Mouse (Mus musculus) lung, embryonic 14.5 days (tissue): Measurements from ENCODE around the gene Bmyc. TPM values are rescaled to one million over a fixed set of nuclear protein-coding genes. Genes with fewer than 3 reads are reported as not detected.
A peak's percentile ranks its signal among the peaks of the same experiment; 100 is the strongest.
"Not testable (repeated sequence)": the region's sequence is repeated elsewhere in the genome, so short reads cannot be mapped to it uniquely, and the experiment has no call there.

Experiments
- ATAC-seq: fragments of 200-750 bp; cut with Nextera tagmentation; 2 replicates; pipeline ENCODE4 v1.8.0; 2017; ENCODE audit warnings: mild to moderate bottlenecking, moderate TSS enrichment, moderate library complexity; ENCODE audit not compliant: insufficient read depth
- DNase-seq: peaks from one replicate; pipeline ENCODE4 v3.0.0-alpha.2; 2015
- H3K27ac ChIP-seq: fragments of 300-500 bp; sonication (generic); 2 replicates; pipeline ENCODE4 v1.5.1; 2014; ENCODE audit warnings: low read depth, mild to moderate bottlenecking, moderate library complexity
- H3K27me3 ChIP-seq: fragments of 300-500 bp; sonication (generic); 2 replicates; pipeline ENCODE4 v1.6.1; 2014; ENCODE audit warnings: low read length, control low read depth; ENCODE audit not compliant: insufficient read depth
- H3K36me3 ChIP-seq: fragments of 300-500 bp; sonication (generic); 2 replicates; pipeline ENCODE4 v1.6.1; 2014; ENCODE audit warnings: control low read depth; ENCODE audit not compliant: insufficient read depth
- H3K4me1 ChIP-seq: fragments of 300-500 bp; sonication (generic); 2 replicates; pipeline ENCODE4 v1.6.1; 2014; ENCODE audit warnings: antibody characterized with exemption, control low read depth; ENCODE audit not compliant: insufficient read depth
- H3K4me2 ChIP-seq: fragments of 300-500 bp; sonication (generic); 2 replicates; pipeline ENCODE4 v1.6.1; 2014; ENCODE audit warnings: mild to moderate bottlenecking
- H3K4me3 ChIP-seq: fragments of 300-500 bp; sonication (generic); 2 replicates; pipeline ENCODE4 v1.5.1; 2014; ENCODE audit warnings: low read depth, low read length
- H3K9ac ChIP-seq: fragments of 300-500 bp; sonication (generic); 2 replicates; pipeline ENCODE4 v1.6.1; 2014
- H3K9me3 ChIP-seq: fragments of 300-500 bp; sonication (generic); 2 replicates; pipeline ENCODE4 v1.6.1; 2016; ENCODE audit warnings: low read depth, low read length, control low read depth
- CTCF ChIP-seq: IDR thresholded peaks from 2 replicates; pipeline ENCODE4 v1.5.1; 2016; ENCODE audit warnings: antibody characterized with exemption, low read depth
- WGBS: fragments of 180-500 bp; shearing (Covaris S2); extraction: QIAGEN DNeasy Blood & Tissue Kit; methylation state at CpG from one replicate; pipeline ENCODE4 v1.1.7; 2014; 5-methylcytosine and 5-hydroxymethylcytosine counted together
- polyA plus RNA-seq: library from polyadenylated mRNA; unstranded; fragments of >200 nt; fragmentation: Nextera tagmentation; extraction: Ambion mirVana; gene quantifications from 2 replicates; pipeline ENCODE4 v1.2.1, GENCODE M21; 2014

Bmyc gene
- polyA plus RNA-seq, 1 experiment from 2014 or later, result 71.9 TPM

DNA sequence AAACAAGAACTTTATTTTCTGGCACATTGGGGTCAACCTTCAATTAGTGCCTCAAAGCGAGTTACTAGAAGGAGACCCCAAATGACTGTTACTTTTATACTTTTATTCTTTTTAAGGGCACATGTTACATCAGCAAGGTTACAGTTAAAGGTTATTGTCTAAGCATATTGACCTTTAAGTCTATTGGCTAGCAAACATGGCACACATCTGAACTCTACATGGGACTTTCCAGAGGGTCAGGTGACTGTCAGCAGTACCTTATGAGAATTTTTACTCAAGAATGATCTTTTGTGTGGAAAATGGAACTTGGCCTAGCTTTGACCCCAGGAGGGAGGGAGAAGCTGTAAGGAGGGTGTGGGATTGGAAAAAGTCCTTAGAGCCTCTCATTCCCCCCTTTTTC, 40.0 kb upstream of the Bmyc start:
- ATAC-seq, result no peak
- Histone ChIP-seq H3K9me3 (no peaks in the 10 kb centered on the region), H3K4me3 (no peak overlapping the region), H3K27ac (no peak overlapping the region), H3K36me3 (no peaks in the 10 kb centered on the region), H3K27me3 (no peaks in the 10 kb centered on the region), H3K4me2 (no peak overlapping the region), H3K9ac (no peak overlapping the region), H3K4me1 (no peaks in the 10 kb centered on the region)
- 55% methylated on average over 1 of the region's 1 CpGs for WGBS
- DNase-seq, result no peak
- TF ChIP-seq CTCF, result no peak

GRCm38 (mm10) chr2:25676486-25676885, 30.1 kb upstream of the Bmyc start, which contains the start of gene Lcn6:
Lcn6 (plus strand) TSS chr2:25676786.
- Histone ChIP-seq H3K36me3 (no peaks in the 10 kb centered on the region), H3K9ac (no peak within 1 kb of the TSS), H3K4me2 (no peak within 1 kb of the TSS), H3K4me1 (no peaks in the 10 kb centered on the region), H3K27me3 (no peaks in the 10 kb centered on the region), H3K27ac (no peak within 1 kb of the TSS), H3K9me3 (no peaks in the 10 kb centered on the region), H3K4me3 (no peak within 1 kb of the TSS)
- TF ChIP-seq CTCF, result no peak
- DNase-seq (no peak), ATAC-seq (no peak)
- 86% methylated on average over 3 of the region's 3 CpGs for WGBS

- no peak for DNase-seq
- Histone ChIP-seq H3K36me3 (no peaks in the 10 kb centered on the region), H3K9ac (no peak overlapping the region), H3K4me2 (no peak overlapping the region), H3K27ac (no peak overlapping the region), H3K4me3 (no peak overlapping the region), H3K27me3 (no peaks in the 10 kb centered on the region), H3K9me3 (no peaks in the 10 kb centered on the region), H3K4me1 (no peaks in the 10 kb centered on the region)
- no peak for TF ChIP-seq CTCF
- WGBS, result 77% methylated on average over 6 of the region's 6 CpGs
- ATAC-seq, result no peak
Observed at GRCm38 (mm10) chr2:25679559-25679958, 27.0 kb upstream of the Bmyc start.

DNA sequence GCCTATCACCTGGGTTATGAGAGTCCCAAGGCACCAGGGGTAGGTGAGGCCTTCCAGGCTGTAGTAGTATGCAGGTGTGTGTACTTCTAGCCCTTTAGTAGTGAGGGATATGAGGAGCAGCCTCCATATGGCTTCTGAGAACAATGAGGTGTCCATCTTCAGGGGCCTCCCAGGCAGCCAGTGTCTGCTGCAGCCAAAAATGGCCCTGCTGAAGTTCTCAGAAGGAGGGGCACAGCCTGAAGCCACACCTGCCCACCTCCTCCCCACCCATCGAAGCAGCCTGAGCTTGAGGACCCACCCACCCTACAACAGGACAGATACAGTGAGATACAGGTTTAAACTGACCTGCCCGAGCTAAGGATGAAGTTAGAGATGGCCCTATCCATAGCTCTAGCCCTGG, 24.1 kb upstream of the Bmyc start, which contains the start of gene Lcn10:
Gene Lcn10 (plus strand): TSS at position 301 of the 400 bp plus-strand sequence.
- ATAC-seq, result no peak
- H3K36me3 ChIP-seq, result no peaks in the 10 kb centered on the region
- no peak within 1 kb of the TSS for H3K27ac ChIP-seq
- 58% methylated on average over 2 of the region's 2 CpGs for WGBS
- H3K9me3 ChIP-seq, result no peaks in the 10 kb centered on the region
- no peak within 1 kb of the TSS for H3K4me2 ChIP-seq
- H3K4me3 ChIP-seq, result no peak within 1 kb of the TSS
- no peak for TF ChIP-seq CTCF
- no peaks in the 10 kb centered on the region for H3K27me3 ChIP-seq
- H3K9ac ChIP-seq, result no peak within 1 kb of the TSS
- no peaks in the 10 kb centered on the region for H3K4me1 ChIP-seq
- DNase-seq, result no peak

- Histone ChIP-seq H3K9ac (no peak overlapping the region), H3K36me3 (no peaks in the 10 kb centered on the region), H3K4me3 (no peak overlapping the region), H3K27me3 (no peaks in the 10 kb centered on the region), H3K4me2 (no peak overlapping the region), H3K4me1 (no peaks in the 10 kb centered on the region), H3K27ac (no peak overlapping the region), H3K9me3 (no peaks in the 10 kb centered on the region)
- TF ChIP-seq CTCF, result 0 out of 2 replicates have a peak, but pooled peaks have one; percentile 4
- DNase-seq, result no peak
- WGBS, result 58% methylated on average over 3 of the region's 4 CpGs
- no peak for ATAC-seq
Observed at GRCm38 (mm10) chr2:25686941-25687340, 19.6 kb upstream of the Bmyc start.

DNA sequence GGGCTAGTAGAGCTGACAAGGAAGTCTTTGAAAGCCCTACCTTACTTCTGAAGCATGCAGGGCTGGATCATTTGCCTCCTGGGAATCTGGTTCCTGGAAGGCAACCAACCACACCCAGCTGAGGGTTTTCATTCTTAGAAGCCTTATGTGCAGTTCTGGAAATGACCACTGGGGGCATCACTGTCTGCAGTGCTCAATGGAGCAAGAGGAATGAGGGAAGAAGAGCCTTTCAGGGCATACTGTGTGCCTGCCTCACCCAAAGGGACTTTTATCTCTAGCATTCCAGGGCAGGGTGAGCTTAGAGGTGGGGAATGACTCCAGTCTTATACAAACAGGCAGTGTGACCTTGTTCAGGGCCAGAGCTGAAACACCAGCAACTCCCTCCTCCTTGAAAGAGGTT, 11.9 kb upstream of the Bmyc start:
- H3K9me3 ChIP-seq, result no peaks in the 10 kb centered on the region
- ATAC-seq, result no peak
- DNase-seq, result peak; percentile 84
- TF ChIP-seq CTCF, result peak; percentile 84
- no peak overlapping the region for H3K27ac ChIP-seq
- H3K4me1 ChIP-seq, result no peaks in the 10 kb centered on the region
- H3K9ac ChIP-seq, result no peak overlapping the region
- H3K4me3 ChIP-seq, result no peak overlapping the region
- H3K4me2 ChIP-seq, result no peak overlapping the region
- H3K27me3 ChIP-seq, result no peaks in the 10 kb centered on the region
- no peaks in the 10 kb centered on the region for H3K36me3 ChIP-seq

DNA sequence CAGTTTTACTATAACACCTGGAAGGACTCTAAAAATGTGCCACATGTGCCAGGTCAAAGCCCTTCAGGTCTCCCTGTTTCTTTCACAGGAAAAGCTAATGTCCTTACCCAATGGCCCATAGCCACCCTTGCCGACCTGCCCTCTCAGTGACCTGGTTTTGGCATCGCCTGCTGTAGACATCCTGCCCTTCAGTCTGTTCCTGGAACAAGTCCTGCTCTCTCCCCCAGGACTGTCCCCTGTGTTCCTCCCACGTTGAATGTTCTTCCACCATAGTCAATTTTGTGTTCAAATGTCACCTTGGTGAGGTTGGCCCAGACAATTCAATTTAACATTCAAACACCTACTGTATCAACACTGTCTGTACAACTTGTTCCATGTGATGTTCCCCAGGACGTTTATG, 9.6 kb upstream of the Bmyc start:
- TF ChIP-seq CTCF, result no peak

DNA sequence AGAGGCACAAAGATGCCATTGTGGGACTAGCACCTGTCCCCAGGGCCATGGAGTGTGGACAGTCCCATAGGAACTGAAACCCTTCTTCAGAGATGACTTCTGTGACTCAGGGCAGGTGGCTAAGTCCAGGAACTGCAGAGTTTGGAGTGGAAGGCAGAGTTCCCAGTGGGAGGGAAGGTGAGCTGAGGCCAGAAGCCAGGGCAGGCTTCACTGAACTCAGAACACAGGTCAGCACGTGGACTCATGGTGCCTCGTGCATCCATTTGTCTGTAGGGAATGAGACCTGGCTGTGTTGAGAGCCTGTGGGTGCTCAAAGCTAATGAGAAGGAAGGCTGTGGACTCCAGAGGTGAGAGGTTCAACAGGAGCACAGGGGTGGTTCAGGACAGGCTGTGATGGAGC, 7.8 kb upstream of the Bmyc start:
- Histone ChIP-seq H3K4me2 (no peak overlapping the region), H3K27me3 (no peaks in the 10 kb centered on the region), H3K4me1 (no peaks in the 10 kb centered on the region), H3K9ac (no peak overlapping the region), H3K9me3 (no peaks in the 10 kb centered on the region), H3K27ac (no peak overlapping the region), H3K36me3 (no peaks in the 10 kb centered on the region), H3K4me3 (no peak overlapping the region)
- TF ChIP-seq CTCF, result no peak
- ATAC-seq, result no peak
- WGBS, result 78% methylated on average over 2 of the region's 2 CpGs
- DNase-seq, result no peak

More for the DNA sequence above, 9.6 kb upstream of the Bmyc start:
- Histone ChIP-seq H3K27ac (no peak overlapping the region), H3K9me3 (no peaks in the 10 kb centered on the region), H3K4me3 (no peak overlapping the region), H3K4me1 (no peaks in the 10 kb centered on the region), H3K27me3 (no peaks in the 10 kb centered on the region), H3K9ac (no peak overlapping the region), H3K36me3 (no peaks in the 10 kb centered on the region), H3K4me2 (no peak overlapping the region)
- WGBS, result 46% methylated on average over 4 of the region's 4 CpGs
- ATAC-seq, result no peak
- DNase-seq, result no peak

DNA sequence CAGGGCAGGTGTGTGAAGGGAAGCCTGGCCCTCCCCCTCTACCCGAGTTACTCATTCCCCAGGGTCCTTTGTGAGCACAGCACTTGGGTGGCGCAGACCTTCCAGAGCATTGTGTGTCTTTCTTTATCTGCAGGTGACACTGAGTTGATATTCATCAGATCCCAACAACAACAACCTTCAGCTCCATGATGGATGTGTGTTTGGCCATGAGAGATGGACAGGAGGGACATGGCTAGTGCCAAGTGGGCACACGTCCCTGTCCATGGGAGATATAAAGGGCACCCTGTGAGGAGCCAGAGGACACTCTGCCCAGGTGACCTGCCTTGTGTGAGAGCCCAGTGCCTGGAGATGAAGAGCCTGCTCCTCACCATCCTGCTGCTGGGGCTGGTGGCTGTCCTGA, 6.8 kb upstream of the Bmyc start, which contains the start of gene Obp2a:
Gene Obp2a (plus strand): TSS at position 301 of the 400 bp plus-strand sequence.
- DNase-seq, H3K9me3 ChIP-seq, H3K4me3 ChIP-seq, H3K27ac ChIP-seq, ATAC-seq, H3K4me1 ChIP-seq, H3K9ac ChIP-seq, H3K4me2 ChIP-seq, H3K27me3 ChIP-seq, H3K36me3 ChIP-seq: not testable (repeated sequence)
- WGBS, result 65% methylated on average over 3 of the region's 3 CpGs
